Mouse (Mus musculus): Measurements from ENCODE around the gene B4galt5. TPM values are rescaled to one million over a fixed set of nuclear protein-coding genes. Genes with fewer than 3 reads are reported as not detected.
A peak's percentile ranks its signal among the peaks of the same experiment; 100 is the strongest.

B4galt5 gene
- polyA plus RNA-seq, 1 experiment from 2014 or later, result 10.1 TPM

DNA sequence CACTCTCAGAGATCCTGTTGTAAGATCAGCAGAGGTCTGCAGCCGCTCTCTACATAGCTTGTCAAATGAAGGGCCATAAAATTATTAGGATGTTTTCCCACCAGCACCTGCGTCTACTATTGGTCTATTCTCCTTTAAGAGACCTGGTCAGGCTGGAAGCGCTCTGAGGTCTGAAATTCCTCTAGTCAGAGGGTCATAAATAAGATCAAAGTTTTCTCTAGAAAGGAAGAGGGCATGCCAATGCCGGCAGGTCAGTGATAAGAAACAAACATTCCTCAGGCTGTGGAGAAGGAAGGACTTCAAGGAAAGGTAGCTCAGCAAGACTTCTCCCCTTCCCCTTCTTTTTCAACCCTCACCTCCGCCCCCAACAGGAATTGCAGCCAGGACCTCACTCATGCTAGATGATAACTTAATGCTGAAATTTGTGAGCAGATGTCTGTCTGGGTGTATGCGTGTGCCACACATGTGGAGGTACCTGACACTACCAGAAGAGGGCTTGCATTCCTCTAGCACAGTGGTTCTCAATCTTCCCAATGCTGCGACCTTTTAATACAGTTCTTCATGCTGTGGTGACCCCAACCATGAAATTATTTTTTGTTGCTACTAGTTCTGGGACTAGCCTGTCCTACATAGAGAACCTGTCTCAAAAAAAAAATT lies 3.3 kb downstream of the B4galt5 start:
- no peaks in the 10 kb centered on the region for H3K36me3 ChIP-seq (ENCODE audit: control insufficient read depth, insufficient read depth, low read length)
- H3K27me3 ChIP-seq (ENCODE audit: control insufficient read depth, insufficient read depth, low read length), result no peaks in the 10 kb centered on the region
- WGBS, result 45% methylated on average over 7 of the region's 7 CpGs
- no peak overlapping the region for H3K27ac ChIP-seq (ENCODE audit: low read length)
- ATAC-seq (ENCODE audit: insufficient number of reproducible peaks, insufficient read depth, low FRiP score, low read depth), result no peak
- H3K4me1 ChIP-seq (ENCODE audit: control insufficient read depth, insufficient read depth, low read length), result peaks cover 7% of the 10 kb centered on the region; the same call in 1 of the 2 replicates
- H3K4me3 ChIP-seq (ENCODE audit: low read depth, low read length), result no peak overlapping the region
- no peak overlapping the region for H3K4me2 ChIP-seq (replicated peaks; ENCODE audit: low read depth, low read length)
- H3K9ac ChIP-seq (replicated peaks; ENCODE audit: low read depth, low read length), result no peak overlapping the region
- H3K9me3 ChIP-seq (ENCODE audit: control insufficient read depth, low read depth, low read length), result no peaks in the 10 kb centered on the region

DNA sequence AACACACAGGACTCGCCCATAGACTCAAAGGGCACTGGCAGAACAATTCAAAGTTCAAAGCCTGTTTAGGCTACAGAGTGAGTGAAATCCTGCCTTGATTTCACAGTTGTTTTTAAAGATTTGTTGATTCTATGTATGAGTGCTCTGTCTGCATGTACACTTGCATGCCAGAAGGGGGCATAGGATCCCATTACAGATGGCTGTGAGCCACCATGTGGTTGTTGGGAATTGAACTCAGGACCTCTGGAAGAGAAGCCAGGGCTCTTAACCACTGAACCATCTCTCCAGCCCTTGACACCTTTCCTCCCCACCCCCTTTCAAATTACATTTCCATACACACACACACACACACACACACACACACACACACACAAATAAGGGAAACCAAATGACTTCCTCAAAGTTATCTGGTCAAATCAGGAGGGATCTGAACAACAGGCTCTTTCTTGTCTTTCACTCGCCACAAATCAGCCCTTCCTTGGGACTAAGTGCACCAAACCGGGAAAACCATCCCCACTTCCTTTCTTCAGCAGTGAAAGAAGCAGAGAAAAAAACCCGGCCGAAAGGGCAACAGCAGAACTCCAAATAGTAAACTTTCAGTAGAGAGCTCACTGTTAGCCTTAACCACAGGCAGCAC lies 4.0 kb downstream of the B4galt5 start:
- no peaks in the 10 kb centered on the region for H3K36me3 ChIP-seq (ENCODE audit: control insufficient read depth, insufficient read depth, low read length)
- no peak overlapping the region for H3K4me3 ChIP-seq (ENCODE audit: low read depth, low read length)
- H3K27me3 ChIP-seq (ENCODE audit: control insufficient read depth, insufficient read depth, low read length), result no peaks in the 10 kb centered on the region
- H3K4me2 ChIP-seq (replicated peaks; ENCODE audit: low read depth, low read length), result no peak overlapping the region
- peaks cover 6% of the 10 kb centered on the region; the same call in 1 of the 2 replicates for H3K4me1 ChIP-seq (ENCODE audit: control insufficient read depth, insufficient read depth, low read length)
- no peaks in the 10 kb centered on the region for H3K9me3 ChIP-seq (ENCODE audit: control insufficient read depth, low read depth, low read length)
- 36% methylated on average over 5 of the region's 5 CpGs for WGBS
- H3K27ac ChIP-seq (ENCODE audit: low read length), result no peak overlapping the region
- no peak overlapping the region for H3K9ac ChIP-seq (replicated peaks; ENCODE audit: low read depth, low read length)
- ATAC-seq (ENCODE audit: insufficient number of reproducible peaks, insufficient read depth, low FRiP score, low read depth), result no peak

DNA sequence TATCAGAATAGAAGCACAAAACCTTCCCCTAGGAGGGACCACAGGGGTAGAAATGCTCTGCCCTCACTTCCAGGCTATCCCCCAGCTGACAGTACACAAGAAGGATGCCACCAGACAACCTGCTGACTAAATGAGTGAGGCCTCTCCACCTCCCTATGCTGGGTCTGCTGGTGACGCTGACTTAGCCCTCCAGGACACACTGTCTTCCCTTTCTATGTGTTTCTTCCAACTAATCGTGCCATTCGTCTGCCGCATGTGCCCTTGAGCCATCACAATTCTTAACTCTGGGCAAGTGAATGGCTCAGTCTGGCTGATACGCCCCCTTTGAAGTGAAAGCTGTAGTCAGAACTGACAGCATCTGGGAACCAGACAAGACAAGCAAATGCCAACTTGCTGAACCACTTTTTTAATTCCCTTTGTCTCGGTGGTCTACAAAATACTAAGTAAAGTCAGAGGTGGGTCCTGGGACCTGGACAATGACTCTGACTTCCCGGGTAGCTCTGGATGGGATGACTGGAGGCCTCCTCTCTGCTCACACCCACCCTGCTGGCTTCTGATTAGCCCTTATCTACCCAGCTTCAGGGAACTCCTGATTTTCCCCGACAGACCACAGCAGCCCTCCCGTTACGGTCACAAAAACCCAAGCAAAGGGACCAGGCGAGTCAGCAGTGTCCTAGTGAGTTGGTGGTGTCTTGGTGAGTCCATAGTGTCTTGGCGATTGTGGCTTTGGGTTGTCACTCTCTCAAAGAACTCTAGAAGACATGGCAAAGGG lies 5.4 kb downstream of the B4galt5 start:
- Histone ChIP-seq H3K4me2 (replicated peaks; ENCODE audit: low read depth, low read length) (no peak overlapping the region), H3K27ac (ENCODE audit: low read length) (no peak overlapping the region), H3K4me1 (ENCODE audit: control insufficient read depth, insufficient read depth, low read length) (peaks cover 2% of the 10 kb centered on the region; the same call in 1 of the 2 replicates), H3K9me3 (ENCODE audit: control insufficient read depth, low read depth, low read length) (no peaks in the 10 kb centered on the region), H3K27me3 (ENCODE audit: control insufficient read depth, insufficient read depth, low read length) (no peaks in the 10 kb centered on the region), H3K9ac (replicated peaks; ENCODE audit: low read depth, low read length) (no peak overlapping the region), H3K36me3 (ENCODE audit: control insufficient read depth, insufficient read depth, low read length) (no peaks in the 10 kb centered on the region), H3K4me3 (ENCODE audit: low read depth, low read length) (no peak overlapping the region)
- 73% methylated on average over 12 of the region's 12 CpGs for WGBS
- ATAC-seq (ENCODE audit: insufficient number of reproducible peaks, insufficient read depth, low FRiP score, low read depth), result no peak

DNA sequence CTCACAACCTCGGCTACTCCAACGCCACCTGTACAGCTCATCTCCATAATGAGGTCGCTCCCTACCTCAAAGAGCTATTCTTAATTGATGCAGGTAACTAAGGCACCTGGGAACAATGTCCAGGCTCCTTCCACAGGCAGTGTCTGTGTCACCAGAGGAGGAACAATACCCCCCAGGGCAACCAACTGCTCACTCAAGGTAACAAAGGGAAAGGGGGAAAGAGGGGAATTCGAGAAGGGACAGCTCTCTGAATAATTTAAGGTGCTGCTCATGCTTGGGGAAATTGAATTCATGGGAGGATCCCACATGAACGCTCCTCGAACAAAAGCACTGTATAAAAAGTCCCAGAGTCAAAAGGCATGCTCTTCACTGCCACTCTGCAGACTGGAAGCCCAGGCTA lies 6.1 kb downstream of the B4galt5 start:
- H3K4me1 ChIP-seq (ENCODE audit: control insufficient read depth, insufficient read depth, low read length), result peaks cover 2% of the 10 kb centered on the region; the same call in 1 of the 2 replicates
- no peaks in the 10 kb centered on the region for H3K36me3 ChIP-seq (ENCODE audit: control insufficient read depth, insufficient read depth, low read length)
- H3K4me2 ChIP-seq (replicated peaks; ENCODE audit: low read depth, low read length), result no peak overlapping the region
- 64% methylated on average over 6 of the region's 6 CpGs for WGBS
- ATAC-seq (ENCODE audit: insufficient number of reproducible peaks, insufficient read depth, low FRiP score, low read depth), result no peak
- no peaks in the 10 kb centered on the region for H3K27me3 ChIP-seq (ENCODE audit: control insufficient read depth, insufficient read depth, low read length)
- no peaks in the 10 kb centered on the region for H3K9me3 ChIP-seq (ENCODE audit: control insufficient read depth, low read depth, low read length)
- H3K9ac ChIP-seq (replicated peaks; ENCODE audit: low read depth, low read length), result no peak overlapping the region
- no peak overlapping the region for H3K27ac ChIP-seq (ENCODE audit: low read length)
- H3K4me3 ChIP-seq (ENCODE audit: low read depth, low read length), result no peak overlapping the region

DNA sequence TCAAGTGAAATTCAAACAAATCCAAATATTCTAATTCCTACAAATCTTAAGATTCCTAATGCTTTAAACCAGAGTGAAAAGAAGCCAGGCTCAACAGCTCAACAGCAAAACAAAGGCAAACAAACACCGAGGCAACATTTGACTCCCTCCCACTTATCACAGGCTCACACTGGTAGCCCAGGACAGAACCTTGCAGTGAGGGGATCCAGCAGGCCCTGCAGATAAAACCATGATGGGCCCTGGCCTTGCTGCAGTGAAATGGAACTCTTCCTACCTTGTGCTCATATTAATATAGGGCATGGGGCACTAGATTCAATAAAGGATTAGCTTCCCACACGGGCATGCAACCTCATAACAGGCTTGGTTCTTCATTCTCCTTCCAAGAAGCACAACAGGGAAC lies 11.4 kb downstream of the B4galt5 start:
- H3K9ac ChIP-seq (replicated peaks; ENCODE audit: low read depth, low read length), result no peak overlapping the region
- peaks cover 20% of the 10 kb centered on the region for H3K4me1 ChIP-seq (ENCODE audit: control insufficient read depth, insufficient read depth, low read length)
- H3K27ac ChIP-seq (ENCODE audit: low read length), result no peak overlapping the region
- H3K9me3 ChIP-seq (ENCODE audit: control insufficient read depth, low read depth, low read length), result no peaks in the 10 kb centered on the region
- ATAC-seq (ENCODE audit: insufficient number of reproducible peaks, insufficient read depth, low FRiP score, low read depth), result no peak
- H3K27me3 ChIP-seq (ENCODE audit: control insufficient read depth, insufficient read depth, low read length), result no peaks in the 10 kb centered on the region
- no peaks in the 10 kb centered on the region for H3K36me3 ChIP-seq (ENCODE audit: control insufficient read depth, insufficient read depth, low read length)
- H3K4me2 ChIP-seq (replicated peaks; ENCODE audit: low read depth, low read length), result no peak overlapping the region
- H3K4me3 ChIP-seq (ENCODE audit: low read depth, low read length), result no peak overlapping the region
- 40% methylated on average over 2 of the region's 2 CpGs for WGBS

DNA sequence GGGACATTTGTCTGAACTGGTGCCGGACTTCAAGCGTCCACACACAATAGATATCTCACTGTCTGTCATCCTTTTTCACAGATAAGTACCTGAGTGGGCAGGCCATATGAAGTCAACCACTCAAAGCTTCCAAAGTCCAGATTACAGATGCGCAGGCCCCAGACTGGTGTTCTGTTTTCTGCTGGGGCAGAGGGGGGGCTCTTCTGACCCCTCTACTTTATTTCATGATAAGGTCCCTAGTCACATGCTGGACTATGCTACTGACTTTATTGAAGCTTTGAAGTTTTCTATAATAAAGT lies 11.8 kb downstream of the B4galt5 start:
- Histone ChIP-seq H3K4me1 (ENCODE audit: control insufficient read depth, insufficient read depth, low read length) (peaks cover 20% of the 10 kb centered on the region), H3K4me3 (ENCODE audit: low read depth, low read length) (no peak overlapping the region), H3K27ac (ENCODE audit: low read length) (no peak overlapping the region; the same call in 1 of the 2 replicates), H3K36me3 (ENCODE audit: control insufficient read depth, insufficient read depth, low read length) (no peaks in the 10 kb centered on the region), H3K9ac (replicated peaks; ENCODE audit: low read depth, low read length) (no peak overlapping the region), H3K9me3 (ENCODE audit: control insufficient read depth, low read depth, low read length) (no peaks in the 10 kb centered on the region), H3K27me3 (ENCODE audit: control insufficient read depth, insufficient read depth, low read length) (no peaks in the 10 kb centered on the region), H3K4me2 (replicated peaks; ENCODE audit: low read depth, low read length) (no peak overlapping the region)
- 45% methylated on average over 3 of the region's 3 CpGs for WGBS
- no peak for ATAC-seq (ENCODE audit: insufficient number of reproducible peaks, insufficient read depth, low FRiP score, low read depth)

DNA sequence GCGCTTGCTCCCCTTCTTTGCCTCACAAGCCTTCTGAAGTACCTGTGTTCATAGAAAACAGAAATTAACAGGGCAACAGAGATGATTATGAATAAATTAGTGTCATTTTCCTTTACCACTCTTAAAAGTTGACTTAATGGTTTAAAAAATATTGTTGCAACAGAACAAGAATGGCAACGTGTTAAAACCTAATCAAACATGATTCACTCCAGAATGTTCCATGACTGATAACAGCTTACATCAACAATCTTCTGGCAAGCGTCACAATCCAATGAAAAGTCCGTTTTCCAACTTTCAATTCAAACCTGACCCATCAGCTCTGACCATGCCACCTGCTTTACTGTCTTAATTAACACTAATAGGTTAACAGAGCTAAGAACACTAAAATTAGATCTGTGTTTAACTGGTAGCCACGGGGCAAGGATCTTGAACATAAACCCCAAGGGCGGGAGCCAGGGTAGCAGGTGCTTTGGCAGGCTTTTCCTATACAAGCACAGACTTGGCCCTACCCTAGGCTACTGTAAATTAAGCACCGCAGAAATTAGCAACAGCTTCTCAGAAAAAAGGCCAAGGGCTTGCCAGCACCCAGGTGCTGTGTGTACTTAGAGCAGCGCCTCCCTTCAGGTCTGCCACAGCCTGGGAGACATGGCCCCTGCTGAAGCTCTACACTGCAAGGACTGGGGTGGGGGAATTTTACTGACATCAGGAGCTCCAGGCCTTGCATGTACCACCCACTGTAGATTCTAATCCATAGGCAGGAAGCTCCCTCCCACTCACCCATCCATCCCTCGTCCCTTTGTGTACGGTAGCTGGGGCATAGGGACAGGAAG lies 12.4 kb downstream of the B4galt5 start:
- ATAC-seq (ENCODE audit: insufficient number of reproducible peaks, insufficient read depth, low FRiP score, low read depth), result peak; percentile 28; the same call in 1 of the 2 replicates
- no peak overlapping the region; the same call in 1 of the 2 replicates for H3K27ac ChIP-seq (ENCODE audit: low read length)

DNA sequence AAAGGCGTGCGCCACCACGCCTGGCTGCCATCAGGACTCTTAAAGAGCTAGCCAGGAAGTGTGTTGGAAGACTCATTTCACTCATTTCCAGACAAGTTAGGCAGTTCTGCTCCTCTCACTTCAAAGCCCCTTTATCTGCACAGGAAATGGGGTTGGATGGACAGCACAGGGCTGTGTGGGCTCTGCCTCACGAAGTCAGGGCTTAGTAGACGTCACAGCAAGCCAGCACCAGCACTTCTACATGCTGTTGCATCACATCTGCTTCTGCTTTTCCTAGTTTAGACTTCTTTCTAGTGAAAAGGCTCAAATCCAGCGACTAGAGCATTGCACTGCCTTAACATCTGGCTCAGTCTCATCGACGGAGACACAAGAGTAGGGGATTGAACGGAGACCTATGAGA lies 13.9 kb downstream of the B4galt5 start:
- Histone ChIP-seq H3K4me1 (ENCODE audit: control insufficient read depth, insufficient read depth, low read length) (peaks cover 32% of the 10 kb centered on the region), H3K4me3 (ENCODE audit: low read depth, low read length) (no peak overlapping the region), H3K27ac (ENCODE audit: low read length) (no peak overlapping the region), H3K9ac (replicated peaks; ENCODE audit: low read depth, low read length) (no peak overlapping the region), H3K36me3 (ENCODE audit: control insufficient read depth, insufficient read depth, low read length) (no peaks in the 10 kb centered on the region), H3K4me2 (replicated peaks; ENCODE audit: low read depth, low read length) (no peak overlapping the region), H3K9me3 (ENCODE audit: control insufficient read depth, low read depth, low read length) (no peaks in the 10 kb centered on the region), H3K27me3 (ENCODE audit: control insufficient read depth, insufficient read depth, low read length) (no peaks in the 10 kb centered on the region)
- no peak for ATAC-seq (ENCODE audit: insufficient number of reproducible peaks, insufficient read depth, low FRiP score, low read depth)
- WGBS, result 77% methylated on average over 9 of the region's 9 CpGs

More for the DNA sequence above, 12.4 kb downstream of the B4galt5 start:
- Histone ChIP-seq H3K9ac (replicated peaks; ENCODE audit: low read depth, low read length) (no peak overlapping the region), H3K27me3 (ENCODE audit: control insufficient read depth, insufficient read depth, low read length) (no peaks in the 10 kb centered on the region), H3K36me3 (ENCODE audit: control insufficient read depth, insufficient read depth, low read length) (no peaks in the 10 kb centered on the region), H3K4me2 (replicated peaks; ENCODE audit: low read depth, low read length) (no peak overlapping the region), H3K4me3 (ENCODE audit: low read depth, low read length) (no peak overlapping the region), H3K4me1 (ENCODE audit: control insufficient read depth, insufficient read depth, low read length) (peaks cover 24% of the 10 kb centered on the region), H3K9me3 (ENCODE audit: control insufficient read depth, low read depth, low read length) (no peaks in the 10 kb centered on the region)
- WGBS, result 53% methylated on average over 10 of the region's 10 CpGs
